Mouse (Mus musculus): Measurements from ENCODE around the gene Hcn1.

Hcn1 gene

DNA sequence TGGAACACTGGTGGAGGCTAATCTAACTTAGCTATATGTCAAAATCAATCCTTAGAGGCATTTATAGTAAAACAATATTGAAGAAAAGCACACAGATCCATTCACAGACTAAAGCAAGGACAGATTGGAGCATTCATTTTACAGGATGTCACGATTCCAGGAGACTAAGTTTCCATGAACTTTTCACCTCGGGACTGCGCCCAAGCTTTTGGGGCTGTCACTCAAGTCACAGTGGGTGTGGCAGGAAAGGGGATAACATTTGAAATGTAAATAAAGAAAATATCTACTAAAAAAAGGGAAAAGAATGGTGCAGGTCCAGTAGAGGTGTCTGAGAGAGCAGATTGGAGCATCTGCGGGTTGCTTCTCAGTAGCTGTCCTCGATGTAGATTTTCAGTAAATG, 421.3 kb downstream of the Hcn1 start:
- no peak for DNase-seq (ENCODE audit: low spot score)

DNA sequence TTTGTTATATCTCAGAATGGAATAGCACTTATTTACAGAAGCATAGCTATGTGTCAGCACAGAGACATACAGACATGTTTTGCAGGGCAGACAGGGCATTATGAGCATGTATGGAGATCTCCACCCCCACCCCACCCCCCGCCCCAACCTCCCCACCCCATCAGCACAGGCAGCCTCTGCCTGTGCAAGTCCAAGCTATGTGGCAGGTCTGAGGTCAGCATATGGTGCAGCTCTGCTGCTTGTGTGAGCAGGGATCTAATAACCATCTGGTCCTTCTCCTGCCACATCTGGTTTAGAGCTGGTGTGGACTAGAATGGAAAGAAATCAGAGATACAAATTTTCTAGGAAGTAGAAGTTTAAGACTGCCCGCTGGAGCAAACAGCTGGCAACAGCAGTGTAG, 424.4 kb downstream of the Hcn1 start:
- no peak for DNase-seq (ENCODE audit: low spot score)

DNA sequence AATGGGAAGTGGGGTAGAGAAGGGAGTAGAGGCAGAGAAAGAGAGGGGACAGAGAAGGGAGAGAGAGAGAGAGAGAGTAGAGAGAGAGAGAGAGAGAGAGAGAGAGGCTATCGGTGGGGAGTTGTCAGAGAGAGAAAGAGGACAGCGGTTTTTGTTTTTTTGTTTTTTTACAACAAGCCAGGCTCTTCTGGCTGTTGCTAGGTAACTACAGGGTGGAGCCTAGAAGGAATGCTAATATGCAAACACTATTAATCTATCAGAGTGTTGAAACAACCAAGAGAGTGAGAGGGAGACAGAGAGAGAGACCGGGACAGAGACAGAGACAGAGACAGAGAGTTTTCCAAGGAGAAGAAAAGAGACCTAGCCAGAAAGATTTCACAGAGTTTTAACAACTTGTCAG, 425.7 kb downstream of the Hcn1 start:
- no peak for DNase-seq (ENCODE audit: low spot score)

DNA sequence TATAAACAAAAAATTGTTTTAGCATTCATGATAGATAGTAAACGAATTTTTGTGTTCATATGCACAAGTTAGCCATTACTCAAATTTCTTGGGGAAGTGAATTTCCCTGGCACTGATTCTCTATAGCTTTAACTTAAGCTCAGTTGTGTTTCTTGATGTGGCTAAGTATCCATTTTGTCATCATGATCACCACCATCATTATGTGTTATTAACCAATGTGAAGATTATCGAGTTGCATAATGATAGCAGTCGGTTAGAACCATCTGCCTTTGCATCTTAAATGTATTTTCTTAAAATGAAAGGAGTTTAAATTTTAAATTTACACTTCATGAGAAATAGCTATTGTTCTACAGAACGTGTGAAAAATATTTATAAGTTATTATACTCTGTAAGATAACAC, 426.5 kb downstream of the Hcn1 start:
- DNase-seq (ENCODE audit: low spot score), result no peak

DNA sequence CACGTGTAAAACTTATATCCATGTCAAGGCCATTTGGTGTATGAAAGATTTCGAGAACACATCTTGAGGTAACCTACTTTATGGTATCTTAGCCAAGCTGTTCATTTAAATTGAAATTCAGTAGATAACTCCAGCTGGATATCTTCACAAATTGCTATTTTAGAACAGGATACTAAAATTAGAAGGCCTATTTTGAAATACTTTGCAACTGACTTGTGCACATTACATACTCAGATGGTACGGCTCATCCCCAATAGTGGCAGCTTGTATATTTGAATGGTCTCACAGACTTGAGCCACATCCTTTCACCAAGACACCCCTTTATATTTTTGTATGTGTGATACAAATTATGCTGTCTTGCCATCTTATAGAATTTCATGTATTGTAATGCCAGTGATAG, 427.5 kb downstream of the Hcn1 start:
- DNase-seq (ENCODE audit: low spot score), result no peak

DNA sequence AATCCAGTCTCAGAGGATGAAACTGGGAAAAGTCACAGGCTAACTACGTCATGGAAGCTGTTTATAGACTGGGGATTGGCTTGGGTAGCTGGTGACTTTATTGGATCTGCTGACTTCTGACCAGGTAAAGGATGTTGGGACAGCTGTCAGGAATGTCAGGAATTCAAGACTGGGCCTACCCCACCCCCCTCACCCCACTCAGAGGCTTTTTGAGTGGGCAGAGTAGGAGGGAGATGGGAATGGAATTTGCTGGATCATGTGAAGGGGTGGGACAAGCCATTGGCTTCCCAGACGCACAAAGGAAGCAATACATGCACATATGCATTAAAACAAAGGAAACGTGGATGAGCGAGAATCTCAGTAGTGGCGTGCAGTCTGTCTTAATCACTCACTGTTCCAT, 433.5 kb downstream of the Hcn1 start:
- no peak for DNase-seq (ENCODE audit: low spot score)

Data from urinary bladder, postnatal 25 days (tissue).